Mouse (Mus musculus) hindbrain, postnatal 0 days (tissue): ENCODE measurements at regions not wholly inside any gene's neighbourhood (a gene's known extent, or its start where the extent isn't known, plus 50 kb on each side); places are given as distances from the start of the nearest gene placed in this dataset.

Experiments used
- ATAC-seq: fragments of 200-750 bp; cut with Nextera tagmentation; 2 replicates; pipeline ENCODE4 v1.8.0; 2017; ENCODE audit warnings: mild to moderate bottlenecking, moderate TSS enrichment, moderate library complexity
- DNase-seq: peaks from one replicate; pipeline ENCODE4 v3.0.0-alpha.2; 2015; ENCODE audit warnings: low spot score
- H3K27ac ChIP-seq: fragments of 300-500 bp; sonication (generic); 2 replicates; pipeline ENCODE4 v1.5.1; 2014; ENCODE audit warnings: mild to moderate bottlenecking
- H3K27me3 ChIP-seq: fragments of 300-500 bp; sonication (generic); 2 replicates; pipeline ENCODE4 v1.6.1; 2014; ENCODE audit warnings: low read length, mixed read lengths; ENCODE audit not compliant: insufficient read depth
- H3K36me3 ChIP-seq: fragments of 300-500 bp; sonication (generic); 2 replicates; pipeline ENCODE4 v1.6.1; 2014; ENCODE audit warnings: low read length, mixed read lengths; ENCODE audit not compliant: insufficient read depth
- H3K4me1 ChIP-seq: fragments of 300-500 bp; sonication (generic); 2 replicates; pipeline ENCODE4 v1.6.1; 2014; ENCODE audit warnings: antibody characterized with exemption, low read length, mixed read lengths; ENCODE audit not compliant: insufficient read depth
- H3K4me2 ChIP-seq: fragments of 300-500 bp; sonication (generic); 2 replicates; pipeline ENCODE4 v1.6.1; 2014; ENCODE audit warnings: low read depth, mild to moderate bottlenecking, low read length, moderate library complexity, mixed read lengths
- H3K4me3 ChIP-seq: fragments of 300-500 bp; sonication (generic); 2 replicates; pipeline ENCODE4 v1.5.1; 2014; ENCODE audit warnings: low read length
- H3K9ac ChIP-seq: fragments of 300-500 bp; sonication (generic); replicated peaks from 2 replicates; pipeline ENCODE4 v1.6.1; 2014; ENCODE audit warnings: mild to moderate bottlenecking, low read length, moderate library complexity, mixed read lengths
- H3K9me3 ChIP-seq: fragments of 300-500 bp; sonication (generic); 2 replicates; pipeline ENCODE4 v1.6.1; 2016; ENCODE audit warnings: low read length, mixed read lengths
- CTCF ChIP-seq: IDR thresholded peaks from 2 replicates; pipeline ENCODE4 v1.5.1; 2016; ENCODE audit warnings: antibody characterized with exemption, control low read depth, low read depth
- WGBS: fragments of 180-500 bp; shearing (Covaris S2); extraction: QIAGEN DNeasy Blood & Tissue Kit; methylation state at CpG from one replicate; pipeline ENCODE4 v1.1.7; 2014; 5-methylcytosine and 5-hydroxymethylcytosine counted together

DNA sequence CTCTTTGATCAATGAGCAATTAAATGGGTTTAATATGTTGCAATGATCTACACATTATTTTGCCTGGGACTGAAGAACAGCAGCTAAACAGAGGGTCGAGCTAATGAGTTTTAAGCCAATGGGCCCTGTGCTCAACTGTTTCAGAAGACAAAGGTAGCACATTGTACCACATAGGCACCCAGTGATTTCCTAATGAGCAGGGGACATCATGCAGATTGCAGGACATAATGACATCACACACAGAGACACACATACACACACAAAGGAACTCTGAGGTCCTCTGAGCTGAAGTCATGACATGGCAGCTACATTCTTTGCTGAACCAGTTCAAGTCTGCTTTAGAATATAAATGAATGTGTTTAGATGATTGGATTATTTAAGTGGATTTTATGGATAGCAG lies 71.9 kb downstream of the Zfp330 start:
- Histone ChIP-seq H3K9me3 (no peaks in the 10 kb centered on the region), H3K9ac (no peak overlapping the region), H3K27ac (no peak overlapping the region), H3K4me3 (no peak overlapping the region), H3K4me1 (no peaks in the 10 kb centered on the region), H3K27me3 (no peaks in the 10 kb centered on the region), H3K36me3 (no peaks in the 10 kb centered on the region), H3K4me2 (no peak overlapping the region)
- no peak for TF ChIP-seq CTCF
- DNase-seq: no peak
- 51% methylated on average over 1 of the region's 1 CpGs for WGBS
- ATAC-seq: no peak

DNA sequence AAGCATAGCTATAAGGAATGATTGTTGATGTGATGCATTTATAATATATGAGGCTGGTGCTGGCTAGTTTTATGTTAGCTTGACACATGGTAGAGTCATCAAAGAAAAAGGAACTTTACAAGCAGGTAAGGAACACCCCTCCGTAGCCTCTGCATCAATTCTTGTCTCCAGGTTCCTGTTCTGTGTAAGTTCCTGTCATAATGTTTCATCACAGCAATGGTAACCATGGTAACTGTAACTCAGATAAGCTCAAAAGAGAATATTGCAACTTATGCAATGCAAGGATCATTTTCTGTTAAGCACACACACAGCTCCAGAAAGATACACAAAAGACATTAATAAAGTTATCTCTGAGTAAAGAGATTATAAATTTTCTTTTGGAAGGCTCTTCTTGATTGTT lies 73.5 kb downstream of the Zfp330 start:
- H3K27me3 ChIP-seq: no peaks in the 10 kb centered on the region
- no peak for TF ChIP-seq CTCF
- no peaks in the 10 kb centered on the region for H3K4me1 ChIP-seq
- H3K4me2 ChIP-seq: no peak overlapping the region
- H3K9ac ChIP-seq: no peak overlapping the region
- no peaks in the 10 kb centered on the region for H3K36me3 ChIP-seq
- 59% methylated on average over 1 of the region's 1 CpGs for WGBS
- H3K27ac ChIP-seq: no peak overlapping the region
- ATAC-seq (no peak), DNase-seq (peak; percentile 13)
- H3K9me3 ChIP-seq: no peaks in the 10 kb centered on the region
- no peak overlapping the region for H3K4me3 ChIP-seq

DNA sequence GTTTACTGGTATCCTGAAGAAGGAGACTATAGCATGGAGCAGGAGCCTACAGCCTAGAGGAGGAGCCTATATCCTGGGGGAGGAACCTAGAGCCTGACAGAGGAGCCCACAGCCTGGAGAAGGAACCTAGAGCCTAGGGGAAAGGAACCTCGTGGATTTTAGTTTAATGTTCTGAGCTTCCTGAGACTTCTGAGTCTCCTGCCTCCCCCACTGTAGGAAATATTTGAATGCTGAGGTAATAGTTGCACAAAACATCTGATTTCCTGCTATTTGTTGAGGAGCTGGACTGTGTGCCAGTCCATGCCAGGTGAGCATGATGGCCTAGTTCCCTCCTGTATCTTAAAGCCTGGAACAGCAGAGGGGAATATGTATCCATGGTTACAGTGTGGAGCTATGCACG lies 74.7 kb downstream of the Zfp330 start:
- WGBS: 77% methylated on average over 2 of the region's 2 CpGs
- H3K4me3 ChIP-seq: no peak overlapping the region
- no peak for TF ChIP-seq CTCF
- H3K4me2 ChIP-seq: no peak overlapping the region
- no peak for DNase-seq
- no peaks in the 10 kb centered on the region for H3K9me3 ChIP-seq
- H3K4me1 ChIP-seq: no peaks in the 10 kb centered on the region
- no peaks in the 10 kb centered on the region for H3K36me3 ChIP-seq
- no peaks in the 10 kb centered on the region for H3K27me3 ChIP-seq
- no peak overlapping the region for H3K27ac ChIP-seq
- no peak for ATAC-seq
- no peak overlapping the region for H3K9ac ChIP-seq

DNA sequence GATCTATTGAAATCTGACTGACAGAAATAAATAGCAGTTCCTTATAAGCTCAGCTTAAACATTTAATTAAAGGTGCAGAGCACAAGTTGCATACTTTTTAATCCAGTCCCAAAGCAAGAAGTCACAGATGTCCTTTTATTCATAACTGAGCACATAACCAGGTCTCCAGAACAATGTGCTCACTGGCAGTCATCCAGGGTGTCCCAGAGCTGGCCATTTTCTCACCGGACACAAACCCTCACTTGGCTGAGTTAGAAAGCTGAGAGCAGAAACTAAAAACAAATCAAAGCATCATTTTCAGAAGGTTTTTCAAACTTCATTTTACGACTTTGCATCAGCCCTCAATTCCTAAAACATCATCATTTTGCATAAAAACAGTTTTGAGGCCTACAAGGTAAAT lies 75.9 kb downstream of the Zfp330 start:
- H3K4me1 ChIP-seq: no peaks in the 10 kb centered on the region
- H3K27me3 ChIP-seq: no peaks in the 10 kb centered on the region
- H3K4me3 ChIP-seq: no peak overlapping the region
- TF ChIP-seq CTCF: no peak
- DNase-seq (no peak), ATAC-seq (no peak)
- no peak overlapping the region for H3K9ac ChIP-seq
- H3K27ac ChIP-seq: no peak overlapping the region
- H3K36me3 ChIP-seq: no peaks in the 10 kb centered on the region
- no peaks in the 10 kb centered on the region for H3K9me3 ChIP-seq
- WGBS: 53% methylated on average over 2 of the region's 2 CpGs
- H3K4me2 ChIP-seq: no peak overlapping the region

DNA sequence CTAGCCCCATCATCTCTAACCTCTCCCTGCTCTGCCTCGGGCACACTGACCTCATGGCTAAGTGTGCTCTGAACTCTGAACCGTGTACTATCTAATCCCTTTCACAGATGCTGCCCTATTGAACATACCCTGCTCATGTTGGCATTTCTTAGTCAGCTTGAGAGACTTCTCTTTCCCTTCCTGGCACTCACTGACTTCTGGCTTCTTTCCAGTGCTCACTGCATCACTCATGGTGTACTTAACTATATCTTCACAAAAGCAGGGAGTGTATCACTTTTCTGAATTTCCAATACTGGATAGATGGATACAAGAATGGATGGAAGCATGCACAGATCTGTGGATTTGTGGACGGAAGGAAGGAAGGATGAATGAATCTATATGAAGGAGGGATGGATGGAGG lies 80.9 kb downstream of the Zfp330 start:
- Histone ChIP-seq H3K9me3 (no peaks in the 10 kb centered on the region), H3K4me3 (no peak overlapping the region), H3K4me2 (no peak overlapping the region), H3K4me1 (no peaks in the 10 kb centered on the region), H3K9ac (no peak overlapping the region), H3K27me3 (no peaks in the 10 kb centered on the region), H3K27ac (no peak overlapping the region), H3K36me3 (no peaks in the 10 kb centered on the region)
- DNase-seq (no peak), ATAC-seq (no peak)
- WGBS: 72% methylated on average over 3 of the region's 3 CpGs
- TF ChIP-seq CTCF: no peak

DNA sequence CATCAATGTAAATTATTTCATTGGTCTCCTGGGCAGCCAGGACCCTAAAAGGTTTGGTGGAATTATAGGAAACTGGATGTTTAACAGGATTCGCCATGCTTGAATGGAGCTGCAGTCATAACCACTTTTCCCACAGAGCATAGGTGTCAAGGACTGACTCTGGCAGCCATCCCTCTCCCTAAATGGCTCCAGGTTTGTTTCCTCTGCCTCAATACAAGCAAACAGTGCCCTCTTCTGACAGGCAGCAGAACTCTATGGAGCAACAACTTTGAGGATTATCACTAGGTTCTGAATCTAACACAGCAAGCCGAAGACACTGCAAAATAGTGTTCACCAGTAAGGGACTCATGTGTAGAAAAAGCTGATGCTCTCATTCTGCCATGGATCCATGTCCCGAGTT lies 84.6 kb downstream of the Zfp330 start:
- Histone ChIP-seq H3K9me3 (no peaks in the 10 kb centered on the region), H3K4me2 (no peak overlapping the region), H3K9ac (no peak overlapping the region), H3K27me3 (no peaks in the 10 kb centered on the region), H3K4me1 (no peaks in the 10 kb centered on the region), H3K4me3 (no peak overlapping the region), H3K27ac (no peak overlapping the region), H3K36me3 (no peaks in the 10 kb centered on the region)
- 59% methylated on average over 3 of the region's 3 CpGs for WGBS
- ATAC-seq (peak; percentile 38), DNase-seq (peak; percentile 77)
- peak; percentile 79 for TF ChIP-seq CTCF

DNA sequence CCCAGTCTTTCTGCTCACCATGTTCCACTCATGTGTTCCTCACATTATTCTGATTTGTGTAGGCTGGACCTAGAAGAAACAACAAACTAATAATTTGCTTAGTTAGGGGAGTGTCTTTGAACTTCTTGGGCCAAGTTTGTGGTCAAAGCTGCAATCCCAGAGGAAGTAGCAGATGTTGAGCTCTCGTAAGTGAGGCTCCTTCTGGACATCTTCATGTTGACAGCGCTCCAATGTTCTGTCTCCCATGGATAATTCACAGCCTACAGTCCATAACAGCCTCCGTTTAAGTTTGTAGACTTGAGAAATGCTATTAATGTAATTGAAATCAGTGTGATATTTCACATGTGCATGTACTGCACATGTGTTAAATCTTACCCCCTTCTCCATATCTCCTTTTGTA lies 88.0 kb downstream of the Zfp330 start:
- ATAC-seq (no peak), DNase-seq (no peak)
- Histone ChIP-seq H3K9me3 (no peaks in the 10 kb centered on the region), H3K9ac (no peak overlapping the region), H3K36me3 (no peaks in the 10 kb centered on the region), H3K4me1 (no peaks in the 10 kb centered on the region), H3K4me3 (no peak overlapping the region), H3K27me3 (no peaks in the 10 kb centered on the region), H3K27ac (no peak overlapping the region), H3K4me2 (no peak overlapping the region)
- TF ChIP-seq CTCF: no peak
- 87% methylated on average over 3 of the region's 3 CpGs for WGBS
